Mouse (Mus musculus) lung, embryonic 16.5 days (tissue): ENCODE results near the gene Pip4k2a. TPM values are rescaled to one million over a fixed set of nuclear protein-coding genes. Genes with fewer than 3 reads are reported as not detected.

Experiments
- ATAC-seq: fragments of 200-750 bp; cut with Nextera tagmentation; 2 replicates; pipeline ENCODE4 v1.8.0; 2017; ENCODE audit warnings: low read depth, mild to moderate bottlenecking, moderate library complexity
- H3K27ac ChIP-seq: fragments of 300-500 bp; sonication (generic); 2 replicates; pipeline ENCODE4 v1.5.1; 2014; ENCODE audit warnings: mild to moderate bottlenecking, control low read depth, low read length
- H3K27me3 ChIP-seq: fragments of 300-500 bp; sonication (generic); 2 replicates; pipeline ENCODE4 v1.6.1; 2014; ENCODE audit warnings: low read depth, low read length, mixed read lengths; ENCODE audit not compliant: control insufficient read depth, insufficient read depth
- H3K36me3 ChIP-seq: fragments of 300-500 bp; sonication (generic); 2 replicates; pipeline ENCODE4 v1.6.1; 2014; ENCODE audit warnings: low read length; ENCODE audit not compliant: control insufficient read depth, insufficient read depth
- H3K4me1 ChIP-seq: fragments of 300-500 bp; sonication (generic); replicated peaks from 2 replicates; pipeline ENCODE4 v1.6.1; 2014; ENCODE audit warnings: low read length, mixed read lengths; ENCODE audit not compliant: control insufficient read depth, insufficient read depth
- H3K4me2 ChIP-seq: fragments of 300-500 bp; sonication (generic); 2 replicates; pipeline ENCODE4 v1.6.1; 2014; ENCODE audit warnings: low read depth, low read length, control low read depth
- H3K4me3 ChIP-seq: fragments of 300-500 bp; sonication (generic); 2 replicates; pipeline ENCODE4 v1.5.1; 2014; ENCODE audit warnings: mild to moderate bottlenecking, low read length, control low read depth
- H3K9ac ChIP-seq: fragments of 300-500 bp; sonication (generic); 2 replicates; pipeline ENCODE4 v1.6.1; 2014; ENCODE audit warnings: low read length, control low read depth
- H3K9me3 ChIP-seq: fragments of 300-500 bp; sonication (generic); 2 replicates; pipeline ENCODE4 v1.6.1; 2016; ENCODE audit warnings: low read length; ENCODE audit not compliant: control insufficient read depth
- WGBS: fragments of 180-500 bp; shearing (Covaris S2); extraction: QIAGEN DNeasy Blood & Tissue Kit; methylation state at CpG from one replicate; pipeline ENCODE4 v1.1.7; 2014; 5-methylcytosine and 5-hydroxymethylcytosine counted together
- polyA plus RNA-seq: library from polyadenylated mRNA; unstranded; fragments of >200 nt; fragmentation: Nextera tagmentation; extraction: Ambion mirVana; gene quantifications from 2 replicates; pipeline ENCODE4 v1.2.1, GENCODE M21; 2015

The Pip4k2a gene
- polyA plus RNA-seq, 1 experiment from 2014 or later: 7.4 TPM

GRCm38 (mm10) chr2:18874626-18875025, 123.3 kb downstream of the Pip4k2a start:
- no peaks in the 10 kb centered on the region for H3K27me3 ChIP-seq
- H3K36me3 ChIP-seq: no peaks in the 10 kb centered on the region
- H3K27ac ChIP-seq: no peak overlapping the region
- no peak overlapping the region for H3K4me2 ChIP-seq
- ATAC-seq: no peak
- 91% methylated on average over 7 of the region's 7 CpGs for WGBS
- H3K4me3 ChIP-seq: no peak overlapping the region
- no peaks in the 10 kb centered on the region for H3K4me1 ChIP-seq
- H3K9me3 ChIP-seq: no peaks in the 10 kb centered on the region
- no peak overlapping the region for H3K9ac ChIP-seq

- WGBS: 80% methylated on average over 8 of the region's 8 CpGs
- no peaks in the 10 kb centered on the region for H3K36me3 ChIP-seq
- H3K27ac ChIP-seq: no peak overlapping the region
- H3K9ac ChIP-seq: no peak overlapping the region
- H3K4me3 ChIP-seq: no peak overlapping the region
- H3K4me2 ChIP-seq: no peak overlapping the region
- no peak for ATAC-seq
- H3K9me3 ChIP-seq: no peaks in the 10 kb centered on the region
- no peaks in the 10 kb centered on the region for H3K27me3 ChIP-seq
- H3K4me1 ChIP-seq: no peaks in the 10 kb centered on the region
Measured at GRCm38 (mm10) chr2:18874063-18874462, 123.9 kb downstream of the Pip4k2a start.

- Histone ChIP-seq H3K9me3 (no peaks in the 10 kb centered on the region), H3K4me2 (no peak overlapping the region), H3K4me1 (no peaks in the 10 kb centered on the region), H3K9ac (no peak overlapping the region), H3K36me3 (no peaks in the 10 kb centered on the region), H3K4me3 (no peak overlapping the region), H3K27ac (no peak overlapping the region), H3K27me3 (no peaks in the 10 kb centered on the region)
- ATAC-seq: no peak
- 76% methylated on average over 3 of the region's 3 CpGs for WGBS
Measured at GRCm38 (mm10) chr2:18873440-18873839, 124.5 kb downstream of the Pip4k2a start.

DNA sequence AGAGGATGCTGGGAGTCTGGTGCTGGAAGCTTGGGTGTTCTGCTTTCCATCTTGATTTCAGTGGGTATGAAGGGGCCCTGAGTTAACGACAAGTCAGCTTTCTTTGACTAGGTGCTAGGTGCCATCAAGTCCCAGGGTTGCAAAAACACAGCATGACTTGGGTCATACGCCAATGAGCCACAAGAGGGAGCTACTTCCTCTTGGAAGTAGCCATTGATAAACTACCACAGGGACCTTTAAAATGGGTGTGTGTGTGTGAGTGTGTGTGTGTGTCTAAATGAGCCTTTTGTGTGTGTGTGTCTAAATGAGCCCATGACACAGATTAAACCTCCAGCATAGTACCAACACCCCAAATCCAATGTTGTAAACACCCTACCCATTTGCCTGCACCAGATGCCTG, 125.1 kb downstream of the Pip4k2a start:
- Histone ChIP-seq H3K9ac (no peak overlapping the region), H3K4me2 (no peak overlapping the region), H3K27ac (no peak overlapping the region), H3K4me3 (no peak overlapping the region), H3K36me3 (no peaks in the 10 kb centered on the region), H3K9me3 (no peaks in the 10 kb centered on the region), H3K4me1 (no peaks in the 10 kb centered on the region), H3K27me3 (no peaks in the 10 kb centered on the region)
- ATAC-seq: 0 out of 2 replicates have a peak, but pooled peaks have one; percentile 28
- 2% methylated on average over 2 of the region's 2 CpGs for WGBS

DNA sequence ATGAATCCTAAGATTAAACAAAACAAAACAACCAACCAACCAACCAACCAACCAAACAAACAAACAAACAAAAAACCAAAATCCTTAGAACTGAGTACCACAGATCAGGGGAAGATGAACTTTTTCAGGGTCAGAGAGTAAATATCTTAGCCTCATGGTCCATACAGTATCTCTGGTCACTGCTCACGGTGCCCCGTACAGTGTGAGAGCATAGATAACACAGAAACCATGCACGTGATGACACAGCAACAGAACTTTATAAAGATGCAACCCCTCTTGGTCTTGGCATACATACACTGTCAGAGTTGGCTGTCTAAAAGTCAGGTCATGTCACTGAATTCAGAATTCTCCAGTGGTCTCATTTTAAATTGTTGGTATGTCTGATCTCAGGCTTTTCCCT, 126.8 kb downstream of the Pip4k2a start:
- Histone ChIP-seq H3K4me2 (no peak overlapping the region), H3K4me3 (no peak overlapping the region), H3K9me3 (no peaks in the 10 kb centered on the region), H3K27ac (no peak overlapping the region), H3K9ac (no peak overlapping the region), H3K27me3 (no peaks in the 10 kb centered on the region), H3K4me1 (no peaks in the 10 kb centered on the region), H3K36me3 (no peaks in the 10 kb centered on the region)
- WGBS: 94% methylated on average over 3 of the region's 3 CpGs
- no peak for ATAC-seq

- Histone ChIP-seq H3K4me1 (no peaks in the 10 kb centered on the region), H3K4me2 (no peak overlapping the region), H3K9ac (no peak overlapping the region), H3K4me3 (no peak overlapping the region), H3K9me3 (no peaks in the 10 kb centered on the region), H3K36me3 (no peaks in the 10 kb centered on the region), H3K27ac (no peak overlapping the region), H3K27me3 (no peaks in the 10 kb centered on the region)
- WGBS: 89% methylated on average over 2 of the region's 2 CpGs
- no peak for ATAC-seq
Measured at GRCm38 (mm10) chr2:18867069-18867468, 130.9 kb downstream of the Pip4k2a start.

DNA sequence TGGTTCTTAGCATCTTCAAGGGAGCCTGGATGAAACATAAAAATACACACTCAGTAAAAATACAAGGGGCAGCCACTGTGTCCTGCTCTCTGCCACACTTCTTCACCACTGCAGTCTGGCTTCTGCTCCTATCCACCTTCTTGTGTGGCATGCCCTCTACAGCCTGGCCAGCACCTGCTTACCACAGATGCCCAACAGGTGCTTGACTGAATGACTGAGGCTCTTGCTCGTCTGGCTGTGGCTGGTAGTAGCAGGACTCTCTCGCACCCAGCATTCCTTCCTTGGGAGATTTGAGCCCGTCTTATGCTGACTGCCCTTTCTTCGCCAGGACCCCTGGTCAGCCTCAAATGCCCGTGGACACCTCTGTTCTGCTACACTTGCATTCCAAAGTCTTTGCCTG, 133.2 kb downstream of the Pip4k2a start:
- Histone ChIP-seq H3K4me1 (no peaks in the 10 kb centered on the region), H3K27ac (no peak overlapping the region), H3K4me3 (no peak overlapping the region), H3K4me2 (no peak overlapping the region), H3K9me3 (no peaks in the 10 kb centered on the region), H3K9ac (no peak overlapping the region), H3K27me3 (no peaks in the 10 kb centered on the region), H3K36me3 (no peaks in the 10 kb centered on the region)
- no peak for ATAC-seq
- 85% methylated on average over 5 of the region's 5 CpGs for WGBS

- Histone ChIP-seq H3K4me3 (no peak overlapping the region), H3K9ac (no peak overlapping the region), H3K27ac (no peak overlapping the region), H3K27me3 (no peaks in the 10 kb centered on the region), H3K9me3 (no peaks in the 10 kb centered on the region), H3K36me3 (no peaks in the 10 kb centered on the region), H3K4me2 (no peak overlapping the region), H3K4me1 (no peaks in the 10 kb centered on the region)
- no peak for ATAC-seq
- WGBS: 83% methylated on average over 5 of the region's 5 CpGs
Measured at GRCm38 (mm10) chr2:18861607-18862158, 136.2 kb downstream of the Pip4k2a start.

DNA sequence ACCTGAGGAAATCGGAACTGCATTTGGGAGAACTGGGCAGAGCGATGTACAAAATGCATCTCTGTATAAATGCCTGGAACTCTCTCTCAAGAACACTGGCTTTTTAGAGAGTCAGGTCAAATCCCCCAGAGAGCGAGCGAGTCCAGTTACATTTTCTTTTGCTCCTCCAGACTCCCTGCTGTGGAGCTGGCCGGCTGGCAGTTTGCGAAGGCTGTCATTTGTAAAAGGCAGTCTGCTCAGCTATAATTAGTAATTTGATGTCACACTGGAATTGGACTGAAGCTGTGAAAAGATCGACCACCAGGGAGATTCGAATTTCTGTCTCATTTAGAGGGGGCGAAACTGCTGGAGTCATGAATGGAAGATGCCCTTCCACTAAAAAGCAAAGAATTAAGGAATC, 137.2 kb downstream of the Pip4k2a start:
- Histone ChIP-seq H3K27ac (no peak overlapping the region), H3K9me3 (no peaks in the 10 kb centered on the region), H3K27me3 (no peaks in the 10 kb centered on the region), H3K4me1 (no peaks in the 10 kb centered on the region), H3K4me2 (no peak overlapping the region), H3K9ac (no peak overlapping the region), H3K36me3 (no peaks in the 10 kb centered on the region), H3K4me3 (no peak overlapping the region)
- WGBS: 70% methylated on average over 9 of the region's 9 CpGs
- ATAC-seq: no peak

GRCm38 (mm10) chr2:18857952-18858351, 140.0 kb downstream of the Pip4k2a start:
- ATAC-seq: no peak
- no peaks in the 10 kb centered on the region for H3K4me1 ChIP-seq
- no peak overlapping the region for H3K9ac ChIP-seq
- no peak overlapping the region for H3K4me2 ChIP-seq
- WGBS: 90% methylated on average over 3 of the region's 3 CpGs
- no peaks in the 10 kb centered on the region for H3K27me3 ChIP-seq
- no peaks in the 10 kb centered on the region for H3K9me3 ChIP-seq
- H3K36me3 ChIP-seq: no peaks in the 10 kb centered on the region
- H3K4me3 ChIP-seq: no peak overlapping the region
- no peak overlapping the region for H3K27ac ChIP-seq
